In the genomic region with DNA sequence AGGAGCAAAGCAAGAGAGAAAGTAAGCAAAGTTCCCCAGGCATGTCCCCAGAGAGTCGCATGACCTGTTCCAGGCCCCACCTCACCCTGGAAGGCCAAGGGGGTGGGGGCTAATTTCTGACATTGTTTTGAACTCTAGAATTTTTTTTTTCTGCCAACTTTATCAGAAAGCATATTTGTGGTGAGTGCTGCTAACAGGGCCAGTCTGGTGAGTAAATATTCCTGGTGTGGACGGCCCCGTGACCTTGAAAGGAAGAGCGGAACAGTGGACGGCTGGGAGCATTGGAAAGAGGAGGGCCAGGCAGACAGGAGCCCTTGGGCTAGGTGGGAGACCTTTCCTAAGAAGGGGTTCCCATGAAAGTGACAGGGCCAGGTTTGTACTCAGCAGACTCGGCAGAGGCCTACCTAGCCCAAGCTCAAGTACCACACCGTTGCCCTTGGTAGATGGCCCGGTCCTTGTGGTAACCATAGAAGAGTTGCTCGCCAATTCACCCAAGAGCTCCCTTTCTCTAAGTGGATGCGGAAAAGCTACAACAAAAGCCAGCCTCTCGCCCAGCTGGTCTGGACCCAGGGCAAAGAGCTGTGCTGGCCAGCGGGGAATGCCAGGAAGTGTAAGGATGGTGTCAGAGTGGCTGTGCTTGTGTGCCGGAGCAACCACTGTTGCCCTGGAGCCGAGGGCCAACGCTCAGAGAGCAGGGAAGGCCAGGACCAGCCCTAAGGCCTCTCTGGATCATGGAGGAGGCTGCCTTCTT, we compare ENCODE assay signal across 13 mouse cellular contexts.
DNase-seq lines count a peak whose midpoint lies in the region; ATAC-seq and TF ChIP-seq lines count a peak whose summit lies in the region.
"Had no signal": no experiment of that assay in that cellular context is flagged by ENCODE, and none has a peak within 500 bp of the region (broad histone marks: within the 10 kb centered on the region; RNA-seq: fewer than 3 reads in every experiment).

No protein-coding gene starts in this region.

- ATAC-seq in heart, embryonic 15.5 days (replicated peaks; ENCODE audit: insufficient number of reproducible peaks, insufficient read depth, low FRiP score, low read depth): no peak
- peak; percentile 49 for ATAC-seq in intestine, embryonic 15.5 days
- peak; percentile 65 for ATAC-seq in lung, postnatal 0 days
- ATAC-seq in midbrain, embryonic 16.5 days: no peak

- H3K36me3 ChIP-seq in heart, embryonic 15.5 days: no peaks in the 10 kb centered on the region
- H3K36me3 ChIP-seq in ES-Bruce4 (ENCODE audit: control insufficient read depth, insufficient read depth, low read length, poor library complexity, severe bottlenecking): no peaks in the 10 kb centered on the region
- H3K36me3 ChIP-seq in intestine, embryonic 15.5 days: no peaks in the 10 kb centered on the region
- H3K36me3 ChIP-seq in lung, postnatal 0 days (ENCODE audit: insufficient read depth, low read length): no peaks in the 10 kb centered on the region
- no peaks in the 10 kb centered on the region for H3K36me3 ChIP-seq in midbrain, embryonic 16.5 days (ENCODE audit: control insufficient read depth, insufficient read depth, low read length)
- H3K36me3 ChIP-seq: G1E; hindbrain, embryonic 15.5 days; neural tube, embryonic 12.5 days had no signal

- DNase-seq in heart, postnatal 36 days: no peak
- DNase-seq in lung, postnatal 0 days (ENCODE audit: low spot score): peak; percentile 72
- no peak for DNase-seq in layer of hippocampus, postnatal 25 days (ENCODE audit: extremely low spot score in 1 of 2, low spot score in 1 of 2)
- no peak for DNase-seq in cerebellum, postnatal 10 days
- DNase-seq: adrenal gland, adult 8-10 months; spleen, adult 18-20 months had no signal

- no peak for TF ChIP-seq EP300 in ES-Bruce4 (IDR thresholded peaks at IDR 0.05; ENCODE audit: insufficient read depth, low read depth, low read length)
- peak; percentile 70 for TF ChIP-seq EP300 in lung, postnatal 0 days (IDR thresholded peaks at IDR 0.05)

- peak overlapping the region; percentile 12 for H3K4me2 ChIP-seq in heart, embryonic 15.5 days
- no peak overlapping the region; the same call in 1 of the 2 replicates for H3K4me2 ChIP-seq in intestine, embryonic 15.5 days (replicated peaks)
- H3K4me2 ChIP-seq in lung, postnatal 0 days (replicated peaks; ENCODE audit: low read depth, low read length): no peak overlapping the region
- H3K4me2 ChIP-seq in midbrain, embryonic 16.5 days (ENCODE audit: low read length): no peak overlapping the region
- H3K4me2 ChIP-seq: hindbrain, embryonic 15.5 days; neural tube, embryonic 12.5 days had no signal

- intact Hi-C loops in heart, postnatal 36 days (cut with DNase I): no loop called here

- H3K27ac ChIP-seq in heart, embryonic 15.5 days: peak overlapping the region; percentile 93
- H3K27ac ChIP-seq in ES-Bruce4 (ENCODE audit: insufficient read depth, low read length): peak overlapping the region; percentile 63
- H3K27ac ChIP-seq in intestine, embryonic 15.5 days: peak overlapping the region; percentile 74
- peak overlapping the region; percentile 71 for H3K27ac ChIP-seq in lung, postnatal 0 days (ENCODE audit: low read length)
- no peak overlapping the region for H3K27ac ChIP-seq in midbrain, embryonic 16.5 days (ENCODE audit: low read length)
- H3K27ac ChIP-seq: hindbrain, embryonic 15.5 days; neural tube, embryonic 12.5 days had no signal

- no peaks in the 10 kb centered on the region for H3K27me3 ChIP-seq in heart, embryonic 15.5 days
- H3K27me3 ChIP-seq in ES-Bruce4 (ENCODE audit: control insufficient read depth, insufficient read depth, low read length, poor library complexity, severe bottlenecking): no peaks in the 10 kb centered on the region
- H3K27me3 ChIP-seq in intestine, embryonic 15.5 days (replicated peaks): no peaks in the 10 kb centered on the region
- no peaks in the 10 kb centered on the region for H3K27me3 ChIP-seq in lung, postnatal 0 days (replicated peaks; ENCODE audit: insufficient read depth, low read length)
- peaks cover 12% of the 10 kb centered on the region for H3K27me3 ChIP-seq in midbrain, embryonic 16.5 days (ENCODE audit: control insufficient read depth, insufficient read depth, low read depth, low read length)

- no peak for TF ChIP-seq CTCF in ES-Bruce4 (IDR thresholded peaks at IDR 0.05; ENCODE audit: low read depth, low read length)
- TF ChIP-seq CTCF in lung, postnatal 0 days (IDR thresholded peaks at IDR 0.05): no peak

- WGBS in heart, embryonic 15.5 days: 51% methylated on average over 15 of the region's 15 CpGs
- 75% methylated on average over 15 of the region's 15 CpGs for WGBS in intestine, embryonic 15.5 days
- WGBS in lung, postnatal 0 days: 49% methylated on average over 15 of the region's 15 CpGs
- WGBS in midbrain, embryonic 16.5 days: 85% methylated on average over 15 of the region's 15 CpGs

- peaks cover 97% of the 10 kb centered on the region for H3K4me1 ChIP-seq in heart, embryonic 15.5 days (replicated peaks)
- H3K4me1 ChIP-seq in ES-Bruce4 (ENCODE audit: control insufficient read depth, insufficient read depth, low read length): peaks cover 17% of the 10 kb centered on the region
- H3K4me1 ChIP-seq in intestine, embryonic 15.5 days (replicated peaks): peaks cover 52% of the 10 kb centered on the region
- H3K4me1 ChIP-seq in lung, postnatal 0 days (ENCODE audit: insufficient read depth, low read depth, low read length): peaks cover 32% of the 10 kb centered on the region; the same call in 1 of the 2 replicates
- no peaks in the 10 kb centered on the region for H3K4me1 ChIP-seq in midbrain, embryonic 16.5 days (ENCODE audit: control insufficient read depth, insufficient read depth, low read length)

- H3K4me3 ChIP-seq in heart, embryonic 15.5 days: no peak overlapping the region
- peak overlapping the region; percentile 11; the same call in 1 of the 2 replicates for H3K4me3 ChIP-seq in ES-Bruce4 (ENCODE audit: low read depth, low read length)
- no peak overlapping the region for H3K4me3 ChIP-seq in intestine, embryonic 15.5 days (replicated peaks)
- no peak overlapping the region for H3K4me3 ChIP-seq in lung, postnatal 0 days (ENCODE audit: low read depth, low read length)
- no peak overlapping the region for H3K4me3 ChIP-seq in midbrain, embryonic 16.5 days (ENCODE audit: low read depth, low read length)
- H3K4me3 ChIP-seq: hindbrain, embryonic 15.5 days; neural tube, embryonic 12.5 days had no signal

- H3K9me3 ChIP-seq in heart, embryonic 15.5 days (replicated peaks): no peaks in the 10 kb centered on the region
- no peaks in the 10 kb centered on the region for H3K9me3 ChIP-seq in ES-Bruce4 (replicated peaks; ENCODE audit: control insufficient read depth, insufficient read depth, low read length, poor library complexity, severe bottlenecking)
- H3K9me3 ChIP-seq in intestine, embryonic 15.5 days: no peaks in the 10 kb centered on the region
- no peaks in the 10 kb centered on the region for H3K9me3 ChIP-seq in lung, postnatal 0 days (ENCODE audit: low read length)
- no peaks in the 10 kb centered on the region for H3K9me3 ChIP-seq in midbrain, embryonic 16.5 days (replicated peaks; ENCODE audit: control insufficient read depth, low read length, poor library complexity, severe bottlenecking)
- H3K9me3 ChIP-seq: G1E; hindbrain, embryonic 15.5 days; neural tube, embryonic 12.5 days had no signal

- no peak for TF ChIP-seq POLR2A in ES-Bruce4 (IDR thresholded peaks at IDR 0.05; ENCODE audit: insufficient read depth, low read length)

- peak overlapping the region; percentile 36; the same call in 1 of the 2 replicates for H3K9ac ChIP-seq in heart, embryonic 15.5 days
- H3K9ac ChIP-seq in ES-Bruce4 (ENCODE audit: low read depth, poor library complexity, severe bottlenecking): peak overlapping the region; percentile 10
- no peak overlapping the region for H3K9ac ChIP-seq in intestine, embryonic 15.5 days
- H3K9ac ChIP-seq in lung, postnatal 0 days (replicated peaks; ENCODE audit: low read depth): no peak overlapping the region
- H3K9ac ChIP-seq in midbrain, embryonic 16.5 days (ENCODE audit: low read depth, low read length): no peak overlapping the region
- H3K9ac ChIP-seq: hindbrain, embryonic 15.5 days; neural tube, embryonic 12.5 days had no signal

Comparison
In these comparisons a context has a peak if more than half of its experiments do, and no peak if none do; other contexts are left out.
1. ATAC-seq: peak in intestine, embryonic 15.5 days (single experiment) and lung, postnatal 0 days (single experiment); none in heart, embryonic 15.5 days (single experiment) and midbrain, embryonic 16.5 days (single experiment).
2. H3K9ac ChIP-seq: peak in heart, embryonic 15.5 days (single experiment) and ES-Bruce4 (single experiment); none in intestine, embryonic 15.5 days (single experiment), lung, postnatal 0 days (single experiment) and midbrain, embryonic 16.5 days (single experiment).